Mouse (Mus musculus) frontal cortex, postnatal 25 days (tissue): ENCODE results near the gene Med25.
A peak's percentile ranks its signal among the peaks of the same experiment; 100 is the strongest.
"Not testable (repeated sequence)": the region's sequence is repeated elsewhere in the genome, so short reads cannot be mapped to it uniquely, and the experiment has no call there.

ENCODE experiments used
- DNase-seq, 2 experiments: peaks; one replicate each; pipeline ENCODE4 v3.0.0; 2022; ENCODE audit warnings: low spot score in 2 of 2

Med25 gene

GRCm38 (mm10) chr7:44893197-44893596 lies 685 bp upstream of the Med25 start:
- DNase-seq, result no peak

DNA sequence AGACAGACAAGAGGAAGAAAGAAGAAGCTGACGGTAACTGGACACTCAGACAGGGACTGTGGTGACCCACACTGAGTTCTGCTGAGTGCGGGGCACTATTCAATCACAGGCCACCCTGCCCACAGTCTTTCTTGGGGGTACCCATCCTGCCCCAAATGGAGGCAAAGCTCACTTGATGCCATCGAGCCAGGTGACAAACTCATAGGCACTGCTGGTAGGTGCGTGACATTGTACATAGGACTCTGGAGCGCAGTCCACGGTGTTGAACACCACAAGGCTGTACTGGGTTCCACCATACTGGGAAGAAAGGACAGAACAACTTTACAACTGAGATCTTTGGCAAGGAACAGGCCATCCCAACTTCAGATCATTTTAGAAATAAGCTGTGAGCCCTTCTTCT lies 901 bp downstream of the Med25 start:
- no peak for DNase-seq

- DNase-seq, result no peak
Observed at GRCm38 (mm10) chr7:44890737-44891136, 1.8 kb downstream of the Med25 start.

- no peak for DNase-seq
Observed at GRCm38 (mm10) chr7:44890180-44890579, 2.3 kb downstream of the Med25 start.

- no peak for DNase-seq
Observed at GRCm38 (mm10) chr7:44888256-44889105, 4.0 kb downstream of the Med25 start.

DNA sequence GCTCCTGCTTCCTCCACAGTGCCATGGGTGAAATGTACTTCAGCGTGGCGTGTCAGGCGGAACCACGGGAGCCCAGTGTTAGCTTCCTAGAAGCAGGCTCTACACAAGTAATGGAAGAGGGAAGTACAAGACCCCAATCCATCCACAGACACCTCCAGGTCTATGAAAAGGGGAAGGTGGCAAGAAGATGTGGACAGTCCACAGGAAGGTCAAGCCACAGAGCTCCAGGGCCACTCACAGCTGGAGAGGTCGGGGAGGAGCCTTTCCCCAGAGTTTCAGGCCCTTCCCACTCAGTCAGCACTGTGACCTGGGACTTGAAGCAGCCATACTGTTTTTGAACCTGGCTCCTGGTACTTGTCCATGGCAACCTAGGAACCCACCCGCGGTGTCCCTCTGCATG lies 5.5 kb downstream of the Med25 start:
- DNase-seq, result no peak

DNA sequence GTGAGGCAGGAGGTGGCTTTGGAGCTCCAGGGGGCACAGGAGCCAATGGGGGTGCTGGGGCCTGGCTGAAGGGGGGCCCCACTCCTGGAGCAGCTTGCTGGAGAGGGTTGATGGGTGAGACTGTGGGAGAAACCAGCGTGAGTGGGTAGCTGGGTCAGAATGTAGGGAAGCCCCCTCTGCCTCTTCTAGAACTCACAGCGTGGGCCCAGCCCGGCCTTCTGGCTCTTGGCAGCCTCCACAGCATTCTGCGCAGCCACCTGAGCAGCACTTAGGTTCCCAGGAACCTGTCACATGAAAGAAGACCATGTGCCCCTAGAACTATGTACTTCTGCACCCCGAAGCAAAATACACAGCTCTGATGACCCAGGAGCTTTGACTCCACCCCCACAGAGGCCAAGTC lies 7.9 kb downstream of the Med25 start:
- no peak for DNase-seq

DNA sequence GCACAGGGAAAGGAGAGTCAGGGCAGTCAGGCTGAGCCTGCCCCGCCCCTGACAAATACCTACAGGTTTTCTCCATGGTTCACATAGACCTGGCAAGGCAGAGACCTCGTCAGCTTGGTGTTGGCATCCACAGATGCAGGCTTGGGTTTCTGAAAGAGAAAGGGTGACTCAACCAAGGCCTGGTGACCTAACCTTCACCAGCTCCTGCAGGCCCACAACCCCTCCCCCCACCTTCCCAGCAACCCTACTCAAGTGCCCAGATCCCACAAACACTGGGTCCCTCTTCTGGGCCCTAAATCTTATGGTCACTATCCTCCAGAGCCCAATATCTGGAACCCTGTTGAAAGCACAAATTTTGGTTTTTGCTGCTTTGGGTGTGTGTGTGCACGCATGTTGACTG lies 9.5 kb downstream of the Med25 start:
- no peak for DNase-seq

DNA sequence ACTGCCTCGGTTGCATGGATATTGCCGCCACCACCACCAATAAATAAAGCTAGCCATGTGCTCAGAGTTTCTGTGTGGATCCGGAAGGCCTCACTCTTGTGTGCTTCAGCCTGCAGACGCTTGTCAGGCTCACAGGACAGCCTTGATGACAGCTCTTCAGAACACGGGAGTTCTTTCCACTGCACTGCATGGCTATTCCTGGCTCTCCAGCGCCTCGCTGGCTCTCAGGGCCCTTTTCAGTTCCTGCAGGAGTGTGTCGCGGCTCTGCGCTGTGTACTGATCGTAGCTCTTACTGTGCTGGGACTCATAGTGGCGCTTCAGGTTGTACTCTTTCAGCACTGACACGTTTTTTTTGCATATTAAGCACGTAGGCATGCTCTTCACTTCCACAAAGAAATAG lies 14.7 kb downstream of the Med25 start:
- DNase-seq, result no peak

DNA sequence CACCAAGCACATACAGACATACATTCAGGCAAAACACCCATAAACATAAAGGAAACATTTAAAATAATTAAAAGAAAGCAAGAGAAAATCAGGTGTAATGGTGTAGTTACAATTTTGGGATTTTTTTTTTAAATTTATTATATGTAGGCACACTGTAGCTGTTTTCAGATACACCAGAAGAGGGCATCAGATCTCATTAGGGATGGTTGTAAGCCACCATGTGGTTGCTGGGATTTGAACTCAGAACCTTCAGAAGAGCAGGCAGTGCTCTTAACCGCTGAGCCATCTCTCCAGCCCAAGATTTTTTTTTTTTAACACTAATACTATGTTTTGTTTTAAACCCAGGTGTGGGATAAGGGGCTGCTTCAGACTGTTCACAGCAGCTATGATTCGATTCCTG lies 20.7 kb downstream of the Med25 start:
- not testable (repeated sequence) for DNase-seq

DNA sequence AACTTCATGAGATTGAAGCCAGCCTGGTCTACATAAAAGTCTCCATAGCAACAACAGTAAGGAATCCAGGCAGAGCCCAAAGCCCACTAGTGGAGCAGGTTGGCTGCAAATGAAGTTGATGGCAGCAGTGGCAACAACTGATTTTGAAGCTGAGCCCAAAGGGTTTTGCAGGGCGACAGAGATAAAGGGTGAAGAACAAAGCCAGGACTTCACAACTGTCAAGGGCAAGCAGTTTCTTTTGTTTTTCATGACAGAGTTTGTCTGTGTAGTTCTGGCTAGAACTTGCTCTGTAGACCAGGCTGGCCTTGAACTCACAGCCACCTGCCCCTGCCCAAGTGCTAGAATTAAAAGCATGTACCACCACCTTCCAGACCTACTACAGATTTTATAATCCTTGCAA lies 21.3 kb downstream of the Med25 start:
- DNase-seq, result no peak

- no peak for DNase-seq
Observed at GRCm38 (mm10) chr7:44870614-44871013, 21.9 kb downstream of the Med25 start.

GRCm38 (mm10) chr7:44869697-44870528 lies 22.6 kb downstream of the Med25 start, which contains the start of gene Ptov1:
Gene Ptov1 (minus strand): TSS chr7:44869788.
- peak; percentile 88 to 89 for DNase-seq

DNA sequence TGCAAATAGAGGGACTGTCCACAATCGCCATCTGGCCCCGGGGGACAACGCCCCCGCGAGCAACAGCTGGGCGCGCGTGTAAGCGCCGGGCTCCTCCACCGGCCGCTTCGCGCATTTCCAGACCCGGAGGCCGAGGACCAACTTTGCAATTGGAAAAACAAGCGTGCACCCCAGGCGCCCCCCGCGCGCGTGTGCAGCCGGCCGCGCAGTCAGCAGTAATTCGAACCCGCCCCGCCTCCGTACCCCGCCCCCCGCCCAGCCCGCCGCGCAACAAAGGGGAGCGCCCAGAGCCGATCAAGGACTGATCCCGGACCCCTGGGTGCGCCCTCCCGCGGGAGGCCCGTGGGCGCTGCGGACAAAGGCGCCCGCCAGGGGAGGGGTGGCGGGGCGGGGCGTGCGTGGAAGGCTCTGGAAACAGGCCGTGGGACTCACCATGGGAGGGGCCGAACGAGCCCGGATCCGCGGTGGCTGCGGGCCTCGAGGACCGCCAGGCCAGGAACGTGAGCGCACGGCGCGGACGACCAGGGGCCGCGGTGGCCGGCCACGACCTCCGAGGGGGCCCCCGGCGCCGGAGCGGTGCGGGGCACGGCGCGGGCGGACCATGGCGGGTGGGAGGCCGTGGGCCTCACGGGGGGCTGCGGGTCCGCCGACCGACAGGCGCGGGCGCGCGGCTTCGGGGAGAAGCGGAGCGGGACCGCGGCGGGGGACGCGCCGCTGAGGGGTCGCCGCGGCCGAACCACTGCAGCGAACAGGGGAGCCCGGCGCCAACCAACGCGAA lies 23.4 kb downstream of the Med25 start:
- no peak for DNase-seq

- DNase-seq, result no peak
Observed at GRCm38 (mm10) chr7:44868465-44868864, 24.0 kb downstream of the Med25 start.

DNA sequence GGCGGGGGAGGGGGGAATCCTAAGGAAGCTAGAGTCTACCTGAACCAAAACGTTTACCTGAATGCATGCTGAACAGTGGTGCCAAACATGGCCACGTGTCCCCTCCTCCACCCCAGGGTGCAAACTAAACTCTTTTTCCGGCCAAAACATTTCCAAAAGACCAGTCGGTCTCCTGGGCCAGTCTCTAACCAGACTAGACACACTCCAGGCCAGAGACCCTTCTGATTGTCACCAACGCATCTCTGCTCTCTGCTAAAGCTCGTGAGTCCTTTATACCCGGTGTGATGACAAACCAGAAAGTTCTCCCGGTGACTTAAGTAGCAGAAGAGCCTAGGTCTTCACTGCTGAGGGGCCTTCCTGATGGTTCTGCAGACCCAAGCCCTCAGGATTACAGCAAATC lies 24.7 kb downstream of the Med25 start:
- no peak for DNase-seq

GRCm38 (mm10) chr7:44867010-44867702 lies 25.4 kb downstream of the Med25 start:
- no peak for DNase-seq

- DNase-seq, result no peak
Observed at GRCm38 (mm10) chr7:44866276-44867009, 26.1 kb downstream of the Med25 start.

DNA sequence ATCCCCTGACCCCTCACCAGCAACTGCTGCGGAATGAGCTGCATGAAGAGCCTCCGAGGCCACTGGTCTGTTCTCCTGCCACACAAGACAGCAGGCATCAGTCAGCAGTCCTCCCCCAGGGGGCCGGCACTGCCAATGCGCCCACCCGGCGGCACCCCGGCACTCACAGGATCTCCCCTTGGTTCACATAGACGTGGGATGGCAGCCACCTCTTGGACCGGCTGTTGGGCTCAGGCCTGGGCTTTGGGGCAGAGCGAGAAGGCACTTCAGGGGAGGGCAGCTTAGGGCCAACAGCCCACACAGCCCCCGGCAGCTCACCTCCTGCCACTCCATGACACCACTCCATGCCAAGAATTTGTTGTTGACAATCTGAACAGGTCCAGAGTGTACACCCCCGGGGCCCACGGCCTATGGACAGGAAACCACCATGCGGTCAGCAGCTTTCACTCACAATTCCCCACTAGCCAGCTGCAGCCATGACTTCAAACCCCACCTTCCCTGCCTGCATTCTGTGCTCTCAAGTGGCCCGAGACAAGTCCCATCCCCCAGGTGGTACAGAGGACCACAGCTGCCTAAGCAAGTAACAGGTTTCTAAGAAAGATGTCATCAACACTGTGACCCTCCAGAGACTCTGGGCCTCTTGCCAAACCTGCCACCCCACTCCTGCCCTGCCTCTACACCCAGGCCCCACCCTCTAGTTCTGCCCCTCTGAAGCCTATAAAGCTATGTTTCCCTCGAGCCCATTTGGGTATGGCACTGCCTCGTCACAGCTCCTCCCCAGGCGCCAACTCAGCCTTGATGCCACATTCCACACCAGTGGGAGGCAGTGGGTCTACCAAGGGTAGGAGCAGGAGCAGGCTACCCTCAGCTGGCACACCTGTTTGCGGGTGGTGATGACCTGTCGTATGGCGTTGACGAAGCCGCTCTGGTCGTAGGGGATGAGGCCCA lies 27.6 kb downstream of the Med25 start:
- DNase-seq, result no peak
